Mouse (Mus musculus) forebrain, embryonic 15.5 days (tissue): ENCODE measurements around the gene Hax1. TPM values are rescaled to one million over a fixed set of nuclear protein-coding genes. Genes with fewer than 3 reads are reported as not detected.

Experiments used
- ATAC-seq: fragments of 200-750 bp; cut with Nextera tagmentation; replicated peaks from 2 replicates; pipeline ENCODE4 v1.8.0; 2017; ENCODE audit warnings: mild to moderate bottlenecking, moderate TSS enrichment, moderate library complexity
- H3K27ac ChIP-seq: fragments of 300-500 bp; sonication (generic); replicated peaks from 2 replicates; pipeline ENCODE4 v1.5.1; 2015; ENCODE audit warnings: mild to moderate bottlenecking, inconsistent platforms
- H3K27me3 ChIP-seq: fragments of 300-500 bp; sonication (generic); 2 replicates; pipeline ENCODE4 v1.6.1; 2015; ENCODE audit warnings: inconsistent platforms
- H3K36me3 ChIP-seq: fragments of 300-500 bp; sonication (generic); 2 replicates; pipeline ENCODE4 v1.6.1; 2015; ENCODE audit warnings: mild to moderate bottlenecking, inconsistent platforms
- H3K4me1 ChIP-seq: fragments of 300-500 bp; sonication (generic); 2 replicates; pipeline ENCODE4 v1.6.1; 2015; ENCODE audit warnings: inconsistent platforms
- H3K4me2 ChIP-seq: fragments of 300-500 bp; sonication (generic); replicated peaks from 2 replicates; pipeline ENCODE4 v1.6.1; 2015; ENCODE audit warnings: mild to moderate bottlenecking, inconsistent platforms
- H3K4me3 ChIP-seq: fragments of 300-500 bp; sonication (generic); 2 replicates; pipeline ENCODE4 v1.5.1; 2015; ENCODE audit warnings: mild to moderate bottlenecking, inconsistent platforms
- H3K9ac ChIP-seq: fragments of 300-500 bp; sonication (generic); replicated peaks from 2 replicates; pipeline ENCODE4 v1.6.1; 2015; ENCODE audit warnings: mild to moderate bottlenecking, inconsistent platforms
- H3K9me3 ChIP-seq: fragments of 300-500 bp; sonication (generic); 2 replicates; pipeline ENCODE4 v1.6.1; 2016; ENCODE audit warnings: inconsistent platforms
- WGBS: fragments of 180-500 bp; shearing (Covaris S2); methylation state at CpG from one replicate; pipeline ENCODE4 v1.1.7; 2015; ENCODE audit warnings: mixed read lengths; 5-methylcytosine and 5-hydroxymethylcytosine counted together
- polyA plus RNA-seq: library from polyadenylated mRNA; unstranded; fragments of >200 nt; fragmentation: Nextera tagmentation; extraction: Ambion mirVana; gene quantifications from 2 replicates; pipeline ENCODE4 v1.2.1, GENCODE M21; 2015

The Hax1 gene
- polyA plus RNA-seq, 1 experiment from 2014 or later, result 147 TPM

- no peaks in the 10 kb centered on the region for H3K36me3 ChIP-seq
- H3K27ac ChIP-seq, result no peak overlapping the region
- no peaks in the 10 kb centered on the region for H3K4me1 ChIP-seq
- H3K27me3 ChIP-seq, result no peaks in the 10 kb centered on the region
- WGBS, result 77% methylated on average over 5 of the region's 5 CpGs
- no peak overlapping the region for H3K9ac ChIP-seq
- H3K4me3 ChIP-seq, result no peak overlapping the region
- H3K9me3 ChIP-seq, result no peaks in the 10 kb centered on the region
- no peak for ATAC-seq
- no peak overlapping the region for H3K4me2 ChIP-seq
Measured at GRCm38 (mm10) chr3:89982426-89982825, 16.2 kb downstream of the Hax1 start.

- Histone ChIP-seq H3K9ac (no peak overlapping the region), H3K27ac (no peak overlapping the region), H3K4me1 (no peaks in the 10 kb centered on the region), H3K4me3 (no peak overlapping the region), H3K9me3 (no peaks in the 10 kb centered on the region), H3K27me3 (no peaks in the 10 kb centered on the region), H3K36me3 (no peaks in the 10 kb centered on the region), H3K4me2 (no peak overlapping the region)
- no peak for ATAC-seq
Measured at GRCm38 (mm10) chr3:89976859-89977258, 21.7 kb downstream of the Hax1 start.

- no peak overlapping the region for H3K27ac ChIP-seq
- no peak overlapping the region for H3K4me3 ChIP-seq
- no peaks in the 10 kb centered on the region for H3K36me3 ChIP-seq
- H3K27me3 ChIP-seq, result no peaks in the 10 kb centered on the region
- peaks cover 12% of the 10 kb centered on the region for H3K4me1 ChIP-seq
- no peak overlapping the region for H3K4me2 ChIP-seq
- no peak overlapping the region for H3K9ac ChIP-seq
- no peaks in the 10 kb centered on the region for H3K9me3 ChIP-seq
- no peak for ATAC-seq
- WGBS, result 72% methylated on average over 7 of the region's 7 CpGs
Measured at GRCm38 (mm10) chr3:89968509-89968908, 30.1 kb downstream of the Hax1 start.

- H3K4me1 ChIP-seq, result peaks cover 18% of the 10 kb centered on the region
- WGBS, result 71% methylated on average over 4 of the region's 4 CpGs
- H3K9me3 ChIP-seq, result no peaks in the 10 kb centered on the region
- H3K27me3 ChIP-seq, result no peaks in the 10 kb centered on the region
- no peak overlapping the region for H3K4me3 ChIP-seq
- no peaks in the 10 kb centered on the region for H3K36me3 ChIP-seq
- no peak for ATAC-seq
- no peak overlapping the region for H3K9ac ChIP-seq
- H3K4me2 ChIP-seq, result no peak overlapping the region
- no peak overlapping the region for H3K27ac ChIP-seq
Measured at GRCm38 (mm10) chr3:89966946-89967345, 31.6 kb downstream of the Hax1 start.

- H3K27ac ChIP-seq, result no peak overlapping the region
- H3K36me3 ChIP-seq, result no peaks in the 10 kb centered on the region
- H3K4me3 ChIP-seq, result no peak overlapping the region
- H3K27me3 ChIP-seq, result no peaks in the 10 kb centered on the region
- WGBS, result 91% methylated on average over 5 of the region's 5 CpGs
- no peak overlapping the region for H3K9ac ChIP-seq
- no peak for ATAC-seq
- peaks cover 28% of the 10 kb centered on the region for H3K4me1 ChIP-seq
- no peak overlapping the region for H3K4me2 ChIP-seq
- no peaks in the 10 kb centered on the region for H3K9me3 ChIP-seq
Measured at GRCm38 (mm10) chr3:89965972-89966371, 32.6 kb downstream of the Hax1 start.

- Histone ChIP-seq H3K36me3 (no peaks in the 10 kb centered on the region), H3K9me3 (no peaks in the 10 kb centered on the region)
- WGBS, result 95% methylated on average over 8 of the region's 8 CpGs
Measured at GRCm38 (mm10) chr3:89965557-89965956, 33.0 kb downstream of the Hax1 start.

GRCm38 (mm10) chr3:89963926-89964739 lies 34.4 kb downstream of the Hax1 start:
- Histone ChIP-seq H3K27me3 (no peaks in the 10 kb centered on the region), H3K36me3 (no peaks in the 10 kb centered on the region), H3K27ac (peak overlapping the region; percentile 95), H3K9ac (peak overlapping the region; percentile 80), H3K9me3 (no peaks in the 10 kb centered on the region), H3K4me2 (peak overlapping the region; percentile 83), H3K4me1 (peaks cover 44% of the 10 kb centered on the region), H3K4me3 (peak overlapping the region; percentile 65)
- WGBS, result 30% methylated on average over 22 of the region's 22 CpGs
- no peak for ATAC-seq

More at GRCm38 (mm10) chr3:89965557-89965956, 33.0 kb downstream of the Hax1 start:
- Histone ChIP-seq H3K27me3 (no peaks in the 10 kb centered on the region), H3K4me3 (no peak overlapping the region), H3K4me1 (peaks cover 31% of the 10 kb centered on the region), H3K4me2 (no peak overlapping the region), H3K27ac (no peak overlapping the region), H3K9ac (no peak overlapping the region)
- no peak for ATAC-seq

GRCm38 (mm10) chr3:89963221-89963763 lies 35.3 kb downstream of the Hax1 start, which contains the start of gene Atp8b2:
TSS of gene Atp8b2 (minus strand) at chr3:89963508.
- Histone ChIP-seq H3K27ac (peak within 1 kb of the TSS; percentile 95), H3K9me3 (no peaks in the 10 kb centered on the region), H3K4me2 (peak within 1 kb of the TSS; percentile 83), H3K4me1 (peaks cover 51% of the 10 kb centered on the region), H3K4me3 (peak within 1 kb of the TSS; percentile 65), H3K36me3 (peaks cover 4% of the 10 kb centered on the region), H3K9ac (peak within 1 kb of the TSS; percentile 80), H3K27me3 (no peaks in the 10 kb centered on the region)
- ATAC-seq, result peak; percentile 60
- 0% methylated on average over 33 of the region's 35 CpGs for WGBS

GRCm38 (mm10) chr3:89962751-89963220 lies 35.8 kb downstream of the Hax1 start:
- Histone ChIP-seq H3K4me2 (peak overlapping the region; percentile 83), H3K36me3 (peaks cover 9% of the 10 kb centered on the region), H3K27me3 (no peaks in the 10 kb centered on the region), H3K9me3 (no peaks in the 10 kb centered on the region), H3K4me3 (peak overlapping the region; percentile 65), H3K27ac (peak overlapping the region; percentile 95), H3K4me1 (peaks cover 51% of the 10 kb centered on the region), H3K9ac (peak overlapping the region; percentile 80)
- ATAC-seq, result peak; percentile 27
- WGBS, result under 1% methylated on average over 29 of the region's 30 CpGs

GRCm38 (mm10) chr3:89962059-89962750 lies 36.4 kb downstream of the Hax1 start:
- peaks cover 51% of the 10 kb centered on the region for H3K4me1 ChIP-seq
- WGBS, result 3% methylated on average over 14 of the region's 14 CpGs
- no peak for ATAC-seq
- peak overlapping the region; percentile 95 for H3K27ac ChIP-seq
- H3K4me2 ChIP-seq, result peak overlapping the region; percentile 83
- peak overlapping the region; percentile 80 for H3K9ac ChIP-seq
- no peaks in the 10 kb centered on the region for H3K9me3 ChIP-seq
- peak overlapping the region; percentile 65 for H3K4me3 ChIP-seq
- peaks cover 15% of the 10 kb centered on the region for H3K36me3 ChIP-seq
- no peaks in the 10 kb centered on the region for H3K27me3 ChIP-seq

GRCm38 (mm10) chr3:89961436-89961835 lies 37.1 kb downstream of the Hax1 start:
- WGBS, result 57% methylated on average over 4 of the region's 4 CpGs
- Histone ChIP-seq H3K4me1 (peaks cover 51% of the 10 kb centered on the region), H3K9ac (peak overlapping the region; percentile 80; the same call in 1 of the 2 replicates), H3K27me3 (no peaks in the 10 kb centered on the region), H3K36me3 (peaks cover 22% of the 10 kb centered on the region), H3K4me2 (peak overlapping the region; percentile 83), H3K27ac (no peak overlapping the region), H3K9me3 (no peaks in the 10 kb centered on the region), H3K4me3 (peak overlapping the region; percentile 65)
- ATAC-seq, result no peak

- Histone ChIP-seq H3K27me3 (no peaks in the 10 kb centered on the region), H3K9ac (peak overlapping the region; percentile 65), H3K27ac (peak overlapping the region; percentile 47), H3K36me3 (peaks cover 31% of the 10 kb centered on the region), H3K4me2 (peak overlapping the region; percentile 83), H3K4me1 (peaks cover 51% of the 10 kb centered on the region), H3K4me3 (peak overlapping the region; percentile 65), H3K9me3 (no peaks in the 10 kb centered on the region)
- ATAC-seq, result peak; percentile 90
- under 1% methylated on average over 29 of the region's 30 CpGs for WGBS
Measured at GRCm38 (mm10) chr3:89960469-89960868, 38.1 kb downstream of the Hax1 start.
